Mouse (Mus musculus) forebrain, postnatal 0 days (tissue): Measurements from ENCODE around the gene Fdx1l. TPM values are rescaled to one million over a fixed set of nuclear protein-coding genes. Genes with fewer than 3 reads are reported as not detected.

Source experiments
- ATAC-seq: fragments of 200-750 bp; cut with Nextera tagmentation; 2 replicates; pipeline ENCODE4 v1.8.0; 2017; ENCODE audit warnings: mild to moderate bottlenecking, moderate library complexity
- DNase-seq: peaks from one replicate; pipeline ENCODE4 v3.0.0-alpha.2; 2015
- H3K27ac ChIP-seq: fragments of 300-500 bp; sonication (generic); 2 replicates; pipeline ENCODE4 v1.5.1; 2014; ENCODE audit warnings: low read depth, mild to moderate bottlenecking, antibody characterized with exemption, low read length, moderate library complexity, mixed read lengths
- H3K27me3 ChIP-seq: fragments of 300-500 bp; sonication (generic); 2 replicates; pipeline ENCODE4 v1.6.1; 2014; ENCODE audit warnings: mild to moderate bottlenecking, low read length, mixed read lengths; ENCODE audit not compliant: insufficient read depth
- H3K36me3 ChIP-seq: fragments of 300-500 bp; sonication (generic); 2 replicates; pipeline ENCODE4 v1.6.1; 2014; ENCODE audit warnings: mild to moderate bottlenecking, moderate library complexity; ENCODE audit not compliant: insufficient read depth
- H3K4me1 ChIP-seq: fragments of 300-500 bp; sonication (generic); 2 replicates; pipeline ENCODE4 v1.6.1; 2014; ENCODE audit warnings: antibody characterized with exemption; ENCODE audit not compliant: insufficient read depth
- H3K4me2 ChIP-seq: fragments of 300-500 bp; sonication (generic); 2 replicates; pipeline ENCODE4 v1.6.1; 2014; ENCODE audit warnings: low read depth, mild to moderate bottlenecking, moderate library complexity
- H3K4me3 ChIP-seq: fragments of 300-500 bp; sonication (generic); 2 replicates; pipeline ENCODE4 v1.5.1; 2014; ENCODE audit warnings: low read depth, low read length, mixed read lengths
- H3K9ac ChIP-seq: fragments of 300-500 bp; sonication (generic); 2 replicates; pipeline ENCODE4 v1.6.1; 2014; ENCODE audit warnings: mild to moderate bottlenecking
- H3K9me3 ChIP-seq: fragments of 300-500 bp; sonication (generic); 2 replicates; pipeline ENCODE4 v1.6.1; 2016; ENCODE audit warnings: low read length
- CTCF ChIP-seq: sonication (generic); IDR thresholded peaks from 2 replicates; pipeline ENCODE4 v1.5.1; 2016; ENCODE audit warnings: antibody characterized with exemption, control low read depth, low read depth
- WGBS: fragments of 180-500 bp; shearing (Covaris S2); extraction: QIAGEN DNeasy Blood & Tissue Kit; methylation state at CpG from one replicate; pipeline ENCODE4 v1.1.7; 2014; 5-methylcytosine and 5-hydroxymethylcytosine counted together
- microRNA counts: library from miRNA; unstranded; fragments of <30 nt; microRNA quantifications from one replicate; lab custom pipeline; 2015
- microRNA-seq, 2 experiments: library from miRNA; unstranded; fragments of <30 nt; microRNA quantifications; one replicate each; pipeline ENCODE4; 2016
- polyA plus RNA-seq: library from polyadenylated mRNA; unstranded; fragments of >200 nt; fragmentation: Nextera tagmentation; extraction: Ambion mirVana; gene quantifications from 2 replicates; pipeline ENCODE4 v1.2.1, GENCODE M21; 2015
- total RNA-seq: library from RNA; depleted of rRNA; stranded (reverse); fragments of >200 nt; gene quantifications from 2 replicates; pipeline ENCODE4 v1.2.3, GENCODE M21; 2014; rRNA removed

The Fdx1l gene
- total and polyA plus RNA-seq, 2 experiments from 2014 or later = 63.2 to 79.4 TPM

DNA sequence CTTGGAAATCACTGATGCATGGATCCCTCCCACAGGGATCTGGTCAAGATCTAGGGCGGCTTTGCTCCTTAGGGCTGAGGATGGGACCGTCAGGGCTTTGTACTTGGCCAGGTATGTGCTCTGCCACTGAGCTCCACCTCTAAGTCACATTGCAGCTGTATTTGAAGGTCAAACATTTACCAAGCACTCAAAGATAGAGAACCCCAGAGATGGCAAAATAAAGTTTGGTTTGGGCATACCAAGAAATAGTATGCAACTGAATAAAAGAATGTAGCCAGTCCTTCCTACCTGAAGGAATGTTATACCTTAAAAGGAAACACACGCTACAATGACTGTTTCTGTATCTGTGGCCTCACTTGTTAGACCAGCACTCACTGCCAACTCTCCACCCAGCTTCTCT, 52.1 kb downstream of the Fdx1l start:
- TF ChIP-seq CTCF = no peak
- Histone ChIP-seq H3K36me3 (no peaks in the 10 kb centered on the region), H3K9ac (no peak overlapping the region), H3K4me2 (no peak overlapping the region), H3K4me1 (no peaks in the 10 kb centered on the region), H3K4me3 (no peak overlapping the region), H3K27me3 (peaks cover 13% of the 10 kb centered on the region; the same call in 1 of the 2 replicates), H3K27ac (no peak overlapping the region), H3K9me3 (no peaks in the 10 kb centered on the region)
- DNase-seq (no peak), ATAC-seq (no peak)
- 76% methylated on average over 3 of the region's 3 CpGs for WGBS

DNA sequence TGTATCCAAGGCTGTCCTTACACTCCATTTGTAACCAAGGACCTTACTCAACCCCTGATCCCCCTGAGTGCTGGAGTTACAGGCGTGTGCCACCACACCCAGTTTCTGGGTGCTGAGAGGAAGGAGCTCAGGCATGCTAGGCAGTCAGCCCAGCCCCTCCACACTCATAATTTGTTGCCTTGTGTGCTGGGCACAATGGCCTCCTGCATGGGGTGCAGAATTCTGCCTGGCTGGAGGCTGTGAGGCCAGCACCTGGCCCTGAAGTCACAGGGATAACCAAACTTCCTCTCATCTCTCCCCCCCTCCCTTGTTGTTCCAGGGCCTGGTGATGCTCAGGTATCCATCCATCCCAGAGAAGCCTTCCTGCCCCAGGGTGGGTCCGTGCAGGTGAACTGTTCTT, 54.8 kb downstream of the Fdx1l start:
- Histone ChIP-seq H3K27ac (no peak overlapping the region), H3K4me1 (no peaks in the 10 kb centered on the region), H3K9ac (no peak overlapping the region), H3K27me3 (peaks cover 27% of the 10 kb centered on the region), H3K4me2 (no peak overlapping the region), H3K4me3 (no peak overlapping the region), H3K36me3 (no peaks in the 10 kb centered on the region), H3K9me3 (no peaks in the 10 kb centered on the region)
- DNase-seq = no peak
- ATAC-seq = no peak
- WGBS = 73% methylated on average over 2 of the region's 2 CpGs
- no peak for TF ChIP-seq CTCF

MicroRNAs encoded within 50 kb of the gene (microRNA counts, 519-probe panel; counts per million panel counts)
- microRNA mmu-miR-1900 (lab: Ali Mortazavi, UCI) = not detected

Small RNA genes within 50 kb of the gene (microRNA-seq; reads per million reads assigned to microRNA genes)
- gene Mir1900 = 0 to 0.12 reads per million in 2 experiments
- gene Mir7082 = 0 to 0.24 reads per million in 2 experiments

Other genes with a start within 250 kb of the Fdx1l start
- gene A230050P20Rik, start 205.0 kb downstream of the Fdx1l start, total RNA-seq = 18.0 and 22.1 TPM in 2 replicates
- 5.0 and 19.6 TPM in 2 replicates for gene A230050P20Rik, start 205.0 kb downstream of the Fdx1l start, polyA plus RNA-seq
- 8.6 and 13.8 TPM in 2 replicates for gene Angptl6, start 193.9 kb downstream of the Fdx1l start, total RNA-seq
- 16.4 and 20.6 TPM in 2 replicates for gene Angptl6, start 193.9 kb downstream of the Fdx1l start, polyA plus RNA-seq
- gene Ppan, start 185.4 kb downstream of the Fdx1l start, total RNA-seq = 55.5 and 72.4 TPM in 2 replicates
- 40.7 and 43.1 TPM in 2 replicates for gene Ppan, start 185.4 kb downstream of the Fdx1l start, polyA plus RNA-seq
- 129 and 137 TPM in 2 replicates for gene Eif3g, start 175.0 kb downstream of the Fdx1l start, total RNA-seq
- 232 and 242 TPM in 2 replicates for gene Eif3g, start 175.0 kb downstream of the Fdx1l start, polyA plus RNA-seq
- 83.1 and 101 TPM in 2 replicates for gene Dnmt1, start 113.7 kb downstream of the Fdx1l start, total RNA-seq
- 36.2 and 39.9 TPM in 2 replicates for gene Dnmt1, start 113.7 kb downstream of the Fdx1l start, polyA plus RNA-seq
- gene S1pr2, start 96.8 kb downstream of the Fdx1l start, total RNA-seq = 3.7 and 4.0 TPM in 2 replicates
- 5.1 and 5.7 TPM in 2 replicates for gene S1pr2, start 96.8 kb downstream of the Fdx1l start, polyA plus RNA-seq
- gene Mrpl4, start 70.9 kb downstream of the Fdx1l start, total RNA-seq = 59.9 and 77.8 TPM in 2 replicates
- 101 and 111 TPM in 2 replicates for gene Mrpl4, start 70.9 kb downstream of the Fdx1l start, polyA plus RNA-seq
- gene Icam1, start 57.6 kb downstream of the Fdx1l start, total RNA-seq = 3.2 and 3.7 TPM in 2 replicates
- gene Icam1, start 57.6 kb downstream of the Fdx1l start, polyA plus RNA-seq = 3.1 and 3.6 TPM in 2 replicates
- gene Icam4, start 44.2 kb downstream of the Fdx1l start, total RNA-seq = not detected in 2 replicates
- not detected in 2 replicates for gene Icam4, start 44.2 kb downstream of the Fdx1l start, polyA plus RNA-seq
- 17.2 and 19.4 TPM in 2 replicates for gene Icam5, start 41.5 kb downstream of the Fdx1l start, total RNA-seq
- gene Icam5, start 41.5 kb downstream of the Fdx1l start, polyA plus RNA-seq = 8.2 and 10.3 TPM in 2 replicates
- gene Zglp1, start 6.5 kb downstream of the Fdx1l start, total RNA-seq = not detected in 2 replicates
- 0.56 and 0.84 TPM in 2 replicates for gene Zglp1, start 6.5 kb downstream of the Fdx1l start, polyA plus RNA-seq
- 1.5 and 2.6 TPM in 2 replicates for gene Gm49373, start 518 bp downstream of the Fdx1l start, total RNA-seq
- 0.74 and 0.79 TPM in 2 replicates for gene Gm49373, start 518 bp downstream of the Fdx1l start, polyA plus RNA-seq
- 0.43 and 3.4 TPM in 2 replicates for gene Gm38431, start 18.4 kb upstream of the Fdx1l start, total RNA-seq
- gene Gm38431, start 18.4 kb upstream of the Fdx1l start, polyA plus RNA-seq = 0.34 and 0.44 TPM in 2 replicates
- 24.5 and 40.3 TPM in 2 replicates for gene Raver1, start 18.4 kb upstream of the Fdx1l start, total RNA-seq
- 23.2 and 24.3 TPM in 2 replicates for gene Raver1, start 18.4 kb upstream of the Fdx1l start, polyA plus RNA-seq
- 9.4 and 11.0 TPM in 2 replicates for gene Tyk2, start 57.6 kb upstream of the Fdx1l start, total RNA-seq
- gene Tyk2, start 57.6 kb upstream of the Fdx1l start, polyA plus RNA-seq = 3.8 and 5.0 TPM in 2 replicates
- 39.5 and 42.1 TPM in 2 replicates for gene Cdc37, start 76.4 kb upstream of the Fdx1l start, total RNA-seq
- 186 and 191 TPM in 2 replicates for gene Cdc37, start 76.4 kb upstream of the Fdx1l start, polyA plus RNA-seq
- 19.8 and 20.0 TPM in 2 replicates for gene Pde4a, start 92.1 kb upstream of the Fdx1l start, total RNA-seq
- gene Pde4a, start 92.1 kb upstream of the Fdx1l start, polyA plus RNA-seq = 26.2 and 41.6 TPM in 2 replicates
- gene Keap1, start 165.7 kb upstream of the Fdx1l start, total RNA-seq = 68.9 and 72.7 TPM in 2 replicates
- 60.0 and 67.0 TPM in 2 replicates for gene Keap1, start 165.7 kb upstream of the Fdx1l start, polyA plus RNA-seq
- 2.7 and 2.8 TPM in 2 replicates for gene S1pr5, start 174.8 kb upstream of the Fdx1l start, total RNA-seq
- gene S1pr5, start 174.8 kb upstream of the Fdx1l start, polyA plus RNA-seq = 1.9 and 2.3 TPM in 2 replicates
- gene Atg4d, start 191.7 kb upstream of the Fdx1l start, total RNA-seq = 18.7 and 19.5 TPM in 2 replicates
- gene Atg4d, start 191.7 kb upstream of the Fdx1l start, polyA plus RNA-seq = 19.9 and 26.4 TPM in 2 replicates
- 27.6 and 28.1 TPM in 2 replicates for gene Kri1, start 214.4 kb upstream of the Fdx1l start, total RNA-seq
- gene Kri1, start 214.4 kb upstream of the Fdx1l start, polyA plus RNA-seq = 7.1 and 11.9 TPM in 2 replicates
- 65.1 and 69.4 TPM in 2 replicates for gene Cdkn2d, start 217.8 kb upstream of the Fdx1l start, total RNA-seq
- 104 and 118 TPM in 2 replicates for gene Cdkn2d, start 217.8 kb upstream of the Fdx1l start, polyA plus RNA-seq
- gene Ap1m2, start 238.7 kb upstream of the Fdx1l start, total RNA-seq = 2.6 and 4.2 TPM in 2 replicates
- gene Ap1m2, start 238.7 kb upstream of the Fdx1l start, polyA plus RNA-seq = 2.4 and 2.9 TPM in 2 replicates
- gene Slc44a2, start 247.1 kb upstream of the Fdx1l start, total RNA-seq = 55.2 and 63.1 TPM in 2 replicates
- 40.8 and 48.9 TPM in 2 replicates for gene Slc44a2, start 247.1 kb upstream of the Fdx1l start, polyA plus RNA-seq